Mouse (Mus musculus) hindbrain, embryonic 14.5 days (tissue): ENCODE measurements at regions not wholly inside any gene's neighbourhood (a gene's known extent, or its start where the extent isn't known, plus 50 kb on each side); places are given as distances from the start of the nearest gene placed in this dataset.
A peak's percentile ranks its signal among the peaks of the same experiment; 100 is the strongest.
"Not testable (repeated sequence)": the region's sequence is repeated elsewhere in the genome, so short reads cannot be mapped to it uniquely, and the experiment has no call there.

Experiments
- ATAC-seq: fragments of 200-750 bp; cut with Nextera tagmentation; 2 replicates; pipeline ENCODE4 v1.8.0; 2017; ENCODE audit warnings: moderate number of reproducible peaks, mild to moderate bottlenecking, moderate TSS enrichment, moderate library complexity; ENCODE audit not compliant: low FRiP score
- DNase-seq: peaks from one replicate; pipeline ENCODE4 v3.0.0-alpha.2; 2015; ENCODE audit warnings: low spot score
- H3K27ac ChIP-seq: fragments of 300-500 bp; sonication (generic); 2 replicates; pipeline ENCODE4 v1.5.1; 2014; ENCODE audit warnings: mild to moderate bottlenecking, moderate library complexity
- H3K27me3 ChIP-seq: fragments of 300-500 bp; sonication (generic); 2 replicates; pipeline ENCODE4 v1.6.1; 2014; ENCODE audit warnings: mild to moderate bottlenecking, low read length, mixed read lengths; ENCODE audit not compliant: control insufficient read depth, insufficient read depth
- H3K36me3 ChIP-seq: fragments of 300-500 bp; sonication (generic); replicated peaks from 2 replicates; pipeline ENCODE4 v1.6.1; 2014; ENCODE audit not compliant: control insufficient read depth, insufficient read depth
- H3K4me1 ChIP-seq: fragments of 300-500 bp; sonication (generic); replicated peaks from 2 replicates; pipeline ENCODE4 v1.6.1; 2014; ENCODE audit warnings: antibody characterized with exemption, low read length, mixed read lengths; ENCODE audit not compliant: control insufficient read depth, insufficient read depth
- H3K4me2 ChIP-seq: fragments of 300-500 bp; sonication (generic); replicated peaks from 2 replicates; pipeline ENCODE4 v1.6.1; 2014; ENCODE audit warnings: mild to moderate bottlenecking, moderate library complexity
- H3K4me3 ChIP-seq: fragments of 300-500 bp; sonication (generic); replicated peaks from 2 replicates; pipeline ENCODE4 v1.5.1; 2014; ENCODE audit warnings: mild to moderate bottlenecking, low read length
- H3K9ac ChIP-seq: fragments of 300-500 bp; sonication (generic); 2 replicates; pipeline ENCODE4 v1.6.1; 2014
- H3K9me3 ChIP-seq: fragments of 300-500 bp; sonication (generic); 2 replicates; pipeline ENCODE4 v1.6.1; 2016; ENCODE audit warnings: low read length; ENCODE audit not compliant: control insufficient read depth
- WGBS: fragments of 180-500 bp; shearing (Covaris S2); extraction: QIAGEN DNeasy Blood & Tissue Kit; methylation state at CpG from one replicate; pipeline ENCODE4 v1.1.7; 2014; 5-methylcytosine and 5-hydroxymethylcytosine counted together

- DNase-seq (no peak), ATAC-seq (no peak)
- H3K9ac ChIP-seq: no peak overlapping the region
- H3K27ac ChIP-seq: no peak overlapping the region
- H3K4me1 ChIP-seq: no peaks in the 10 kb centered on the region
- H3K9me3 ChIP-seq: no peaks in the 10 kb centered on the region
- 61% methylated on average over 7 of the region's 7 CpGs for WGBS
- no peaks in the 10 kb centered on the region for H3K27me3 ChIP-seq
- no peaks in the 10 kb centered on the region for H3K36me3 ChIP-seq
- no peak overlapping the region for H3K4me2 ChIP-seq
- no peak overlapping the region for H3K4me3 ChIP-seq
These were observed 704.0 kb downstream of the 4930447A16Rik start for GRCm38 (mm10) chr15:38129330-38129729.

- H3K4me2 ChIP-seq: no peak overlapping the region
- no peak overlapping the region for H3K27ac ChIP-seq
- no peak for ATAC-seq
- no peaks in the 10 kb centered on the region for H3K9me3 ChIP-seq
- WGBS: 85% methylated on average over 8 of the region's 8 CpGs
- DNase-seq: no peak
- no peak overlapping the region for H3K9ac ChIP-seq
- H3K36me3 ChIP-seq: no peaks in the 10 kb centered on the region
- H3K4me3 ChIP-seq: no peak overlapping the region
- no peaks in the 10 kb centered on the region for H3K27me3 ChIP-seq
- no peaks in the 10 kb centered on the region for H3K4me1 ChIP-seq
These were observed 704.7 kb downstream of the 4930447A16Rik start for GRCm38 (mm10) chr15:38129861-38130631.

- H3K4me3 ChIP-seq: no peak overlapping the region
- H3K4me2 ChIP-seq: no peak overlapping the region
- no peak overlapping the region for H3K27ac ChIP-seq
- no peaks in the 10 kb centered on the region for H3K9me3 ChIP-seq
- DNase-seq (no peak), ATAC-seq (no peak)
- no peak overlapping the region for H3K9ac ChIP-seq
- H3K27me3 ChIP-seq: no peaks in the 10 kb centered on the region
- 98% methylated on average over 2 of the region's 2 CpGs for WGBS
- no peaks in the 10 kb centered on the region for H3K4me1 ChIP-seq
- no peaks in the 10 kb centered on the region for H3K36me3 ChIP-seq
These were observed 705.3 kb downstream of the 4930447A16Rik start for GRCm38 (mm10) chr15:38130632-38131028.

- H3K4me3 ChIP-seq: no peak overlapping the region
- H3K27ac ChIP-seq: no peak overlapping the region
- no peaks in the 10 kb centered on the region for H3K9me3 ChIP-seq
- H3K9ac ChIP-seq: no peak overlapping the region
- no peak overlapping the region for H3K4me2 ChIP-seq
- no peaks in the 10 kb centered on the region for H3K27me3 ChIP-seq
- 94% methylated on average over 1 of the region's 1 CpGs for WGBS
- DNase-seq (no peak), ATAC-seq (no peak)
- no peaks in the 10 kb centered on the region for H3K36me3 ChIP-seq
- H3K4me1 ChIP-seq: no peaks in the 10 kb centered on the region
These were observed 714.3 kb downstream of the 4930447A16Rik start for GRCm38 (mm10) chr15:38139639-38140038.

GRCm38 (mm10) chr15:38143495-38143894 lies 718.1 kb downstream of the 4930447A16Rik start:
- Histone ChIP-seq H3K27me3 (no peaks in the 10 kb centered on the region), H3K4me1 (no peaks in the 10 kb centered on the region), H3K36me3 (no peaks in the 10 kb centered on the region), H3K4me3 (no peak overlapping the region), H3K4me2 (no peak overlapping the region), H3K27ac (no peak overlapping the region), H3K9me3 (0 out of 2 replicates have a peak, but pooled peaks cover 3% of the 10 kb centered on the region), H3K9ac (no peak overlapping the region)
- ATAC-seq (no peak), DNase-seq (no peak)
- 89% methylated on average over 2 of the region's 2 CpGs for WGBS

- H3K9me3 ChIP-seq: peaks cover 13% of the 10 kb centered on the region
- H3K9ac ChIP-seq: no peak overlapping the region
- H3K4me1 ChIP-seq: no peaks in the 10 kb centered on the region
- no peak for DNase-seq
- no peaks in the 10 kb centered on the region for H3K36me3 ChIP-seq
- ATAC-seq: no peak
- no peak overlapping the region for H3K4me2 ChIP-seq
- WGBS: 49% methylated on average over 4 of the region's 4 CpGs
- H3K4me3 ChIP-seq: no peak overlapping the region
- no peak overlapping the region for H3K27ac ChIP-seq
- H3K27me3 ChIP-seq: no peaks in the 10 kb centered on the region
These were observed 726.3 kb downstream of the 4930447A16Rik start for GRCm38 (mm10) chr15:38151654-38152053.

- H3K27ac ChIP-seq: not testable (repeated sequence)
These were observed 728.5 kb downstream of the 4930447A16Rik start for GRCm38 (mm10) chr15:38153821-38154220.

GRCm38 (mm10) chr15:38159161-38159560 lies 733.8 kb downstream of the 4930447A16Rik start:
- 0 out of 2 replicates have a peak, but pooled peaks cover 6% of the 10 kb centered on the region for H3K4me1 ChIP-seq
- no peak overlapping the region for H3K9ac ChIP-seq
- no peak overlapping the region for H3K27ac ChIP-seq
- DNase-seq: no peak
- no peaks in the 10 kb centered on the region for H3K36me3 ChIP-seq
- H3K9me3 ChIP-seq: no peaks in the 10 kb centered on the region
- 73% methylated on average over 2 of the region's 2 CpGs for WGBS
- no peaks in the 10 kb centered on the region for H3K27me3 ChIP-seq
- no peak for ATAC-seq
- H3K4me3 ChIP-seq: no peak overlapping the region
- H3K4me2 ChIP-seq: no peak overlapping the region

More at GRCm38 (mm10) chr15:38153821-38154220, 728.5 kb downstream of the 4930447A16Rik start:
- not testable (repeated sequence) for ATAC-seq, H3K9ac ChIP-seq, H3K36me3 ChIP-seq, DNase-seq, H3K4me3 ChIP-seq, H3K4me1 ChIP-seq, H3K4me2 ChIP-seq, H3K27me3 ChIP-seq
- H3K9me3 ChIP-seq: peaks cover 10% of the 10 kb centered on the region

- DNase-seq (no peak), ATAC-seq (no peak)
- no peak overlapping the region for H3K4me3 ChIP-seq
- H3K27me3 ChIP-seq: no peaks in the 10 kb centered on the region
- WGBS: 49% methylated on average over 6 of the region's 6 CpGs
- no peak overlapping the region for H3K9ac ChIP-seq
- H3K36me3 ChIP-seq: no peaks in the 10 kb centered on the region
- H3K4me2 ChIP-seq: no peak overlapping the region
- peak overlapping the region; percentile 4; the same call in 1 of the 2 replicates for H3K27ac ChIP-seq
- H3K4me1 ChIP-seq: 0 out of 2 replicates have a peak, but pooled peaks cover 6% of the 10 kb centered on the region
- no peaks in the 10 kb centered on the region for H3K9me3 ChIP-seq
These were observed 738.4 kb downstream of the 4930447A16Rik start for GRCm38 (mm10) chr15:38163721-38164120.
